Mouse (Mus musculus): ENCODE measurements at regions not wholly inside any gene's neighbourhood (a gene's known extent, or its start where the extent isn't known, plus 50 kb on each side); places are given as distances from the start of the nearest gene placed in this dataset.

GRCm38 (mm10) chr11:45787408-45787807 is 64.4 kb upstream of the Clint1 start:
- DNase-seq (ENCODE audit: low read depth, low spot score), result no peak

GRCm38 (mm10) chr11:45789886-45790285 is 62.0 kb upstream of the Clint1 start:
- no peak for DNase-seq (ENCODE audit: low read depth, low spot score)

- no peak for DNase-seq (ENCODE audit: low read depth, low spot score)
These were observed 61.3 kb upstream of the Clint1 start for GRCm38 (mm10) chr11:45790504-45790903.

- DNase-seq (ENCODE audit: low read depth, low spot score), result no peak
These were observed 60.2 kb upstream of the Clint1 start for GRCm38 (mm10) chr11:45791696-45792095.

GRCm38 (mm10) chr11:45794361-45794981 is 57.4 kb upstream of the Clint1 start:
- DNase-seq (ENCODE audit: low read depth, low spot score), result peak; percentile 54

- DNase-seq (ENCODE audit: low read depth, low spot score), result no peak
These were observed 56.5 kb upstream of the Clint1 start for GRCm38 (mm10) chr11:45795322-45795721.

GRCm38 (mm10) chr11:45795731-45796130 is 56.1 kb upstream of the Clint1 start:
- DNase-seq (ENCODE audit: low read depth, low spot score), result peak; percentile 69

- no peak for DNase-seq (ENCODE audit: low read depth, low spot score)
These were observed 52.0 kb upstream of the Clint1 start for GRCm38 (mm10) chr11:45799732-45800386.
